Mouse (Mus musculus) thymus, adult 2 months (tissue): Measurements from ENCODE around the gene Ddx5.

Source experiments
- CTCF ChIP-seq: fragments of 200-500 bp; IDR thresholded peaks from 2 replicates; pipeline ENCODE4 v1.5.1; 2012; ENCODE audit warnings: mild to moderate bottlenecking, control low read depth, low read length, moderate library complexity, borderline replicate concordance; ENCODE audit not compliant: control insufficient read depth, poor library complexity, insufficient read depth; ENCODE audit errors: extremely low read depth
- POLR2A ChIP-seq: fragments of 200-500 bp; IDR thresholded peaks from 2 replicates; pipeline ENCODE4 v1.6.1; 2012; ENCODE audit warnings: mild to moderate bottlenecking, low read length, control low read depth, moderate library complexity; ENCODE audit not compliant: control insufficient read depth, poor library complexity, insufficient read depth; ENCODE audit errors: extremely low read depth

- TF ChIP-seq CTCF (no peak), POLR2A (no peak)
Observed at GRCm38 (mm10) chr11:106742388-106742841, 46.6 kb downstream of the Ddx5 start.
